Mouse (Mus musculus) liver, adult 2 months (tissue): ENCODE measurements around the gene Gm20388. TPM values are rescaled to one million over a fixed set of nuclear protein-coding genes. Genes with fewer than 3 reads are reported as not detected.

ENCODE experiments used
- DNase-seq: peaks from one replicate; pipeline ENCODE4 v3.0.0-alpha.2; 2011; ENCODE audit warnings: low read depth, low spot score; ENCODE audit errors: extremely low read depth
- H3K27ac ChIP-seq: fragments of 200-500 bp; replicated peaks from 2 replicates; pipeline ENCODE4 v1.5.1; 2012; ENCODE audit warnings: low read depth, mild to moderate bottlenecking, control low read depth, inconsistent platforms, low read length; ENCODE audit not compliant: insufficient read depth
- H3K27me3 ChIP-seq: fragments of 200-500 bp; 2 replicates; pipeline ENCODE4 v1.6.1; 2012; ENCODE audit warnings: mild to moderate bottlenecking, moderate library complexity, low read length, inconsistent platforms; ENCODE audit not compliant: control insufficient read depth, insufficient read depth
- H3K36me3 ChIP-seq: fragments of 200-500 bp; 2 replicates; pipeline ENCODE4 v1.6.1; 2012; ENCODE audit warnings: low read length, inconsistent platforms; ENCODE audit not compliant: control insufficient read depth, insufficient read depth
- H3K4me1 ChIP-seq: fragments of 200-500 bp; 2 replicates; pipeline ENCODE4 v1.6.1; 2011; ENCODE audit warnings: low read length; ENCODE audit not compliant: control insufficient read depth, insufficient read depth
- H3K4me3 ChIP-seq: fragments of 200-500 bp; 2 replicates; pipeline ENCODE4 v1.5.1; 2011; ENCODE audit warnings: low read depth, mild to moderate bottlenecking, control low read depth, low read length, moderate library complexity; ENCODE audit not compliant: insufficient read depth
- H3K79me2 ChIP-seq: fragments of 200-500 bp; 2 replicates; pipeline ENCODE4 v1.6.1; 2012; ENCODE audit warnings: inconsistent platforms, mild to moderate bottlenecking, low read length, moderate library complexity; ENCODE audit not compliant: control insufficient read depth, insufficient read depth
- H3K9ac ChIP-seq: fragments of 200-500 bp; 2 replicates; pipeline ENCODE4 v1.6.1; 2012; ENCODE audit warnings: low read depth, mild to moderate bottlenecking, control low read depth, inconsistent platforms, low read length
- CTCF ChIP-seq: fragments of 200-500 bp; IDR thresholded peaks from 2 replicates; pipeline ENCODE4 v1.5.1; 2011; ENCODE audit warnings: low read depth, low read length, control low read depth
- POLR2A ChIP-seq: fragments of 200-500 bp; IDR thresholded peaks from 2 replicates; pipeline ENCODE4 v1.6.1; 2011; ENCODE audit warnings: low read length, control low read depth; ENCODE audit not compliant: insufficient read depth; ENCODE audit errors: extremely low read depth
- WGBS: fragments of 180-500 bp; shearing (Covaris S2); methylation state at CpG from one replicate; pipeline ENCODE4 v1.1.7; 2018; 5-methylcytosine and 5-hydroxymethylcytosine counted together
- polyA plus RNA-seq: library from polyadenylated mRNA; depleted of rRNA; stranded (reverse); fragments of >200 nt; gene quantifications from 2 replicates; pipeline ENCODE4 v1.2.3, GENCODE M21; 2012
- total RNA-seq: library from RNA; depleted of rRNA; stranded (reverse); fragments of >200 nt; gene quantifications from 2 replicates; pipeline ENCODE4 v1.2.3, GENCODE M21; 2014

Gene Gm20388
- total and polyA plus RNA-seq, 2 experiments = 6.4 to 19.9 TPM

GRCm38 (mm10) chr8:123290679-123291078 is 3380.0 kb downstream of the Gm20388 start:
- Histone ChIP-seq H3K27me3 (no peaks in the 10 kb centered on the region), H3K4me3 (no peak overlapping the region), H3K79me2 (no peaks in the 10 kb centered on the region), H3K27ac (no peak overlapping the region), H3K9ac (no peak overlapping the region), H3K36me3 (no peaks in the 10 kb centered on the region), H3K4me1 (peaks cover 13% of the 10 kb centered on the region)
- 69% methylated on average over 8 of the region's 8 CpGs for WGBS
- no peak for DNase-seq
- TF ChIP-seq POLR2A (no peak), CTCF (no peak)

- WGBS = 22% methylated on average over 8 of the region's 8 CpGs
- H3K27me3 ChIP-seq = no peaks in the 10 kb centered on the region
- peak overlapping the region; percentile 65 for H3K27ac ChIP-seq
- no peaks in the 10 kb centered on the region for H3K79me2 ChIP-seq
- no peaks in the 10 kb centered on the region for H3K36me3 ChIP-seq
- no peak overlapping the region for H3K9ac ChIP-seq
- peaks cover 13% of the 10 kb centered on the region for H3K4me1 ChIP-seq
- TF ChIP-seq POLR2A = 0 out of 2 replicates have a peak, but pooled peaks have one; percentile 20
- TF ChIP-seq CTCF = no peak
- DNase-seq = peak; percentile 97
- no peak overlapping the region for H3K4me3 ChIP-seq
Observed at GRCm38 (mm10) chr8:123291716-123292115, 3381.1 kb downstream of the Gm20388 start.

- no peak for TF ChIP-seq CTCF
- no peak for TF ChIP-seq POLR2A
- no peak overlapping the region for H3K4me3 ChIP-seq
- WGBS = 29% methylated on average over 3 of the region's 3 CpGs
- no peaks in the 10 kb centered on the region for H3K79me2 ChIP-seq
- H3K27me3 ChIP-seq = no peaks in the 10 kb centered on the region
- peak overlapping the region; percentile 88 for H3K27ac ChIP-seq
- DNase-seq = peak; percentile 89
- H3K9ac ChIP-seq = peak overlapping the region; percentile 22; the same call in 1 of the 2 replicates
- H3K4me1 ChIP-seq = peaks cover 13% of the 10 kb centered on the region
- no peaks in the 10 kb centered on the region for H3K36me3 ChIP-seq
Observed at GRCm38 (mm10) chr8:123292281-123292680, 3381.6 kb downstream of the Gm20388 start.

- H3K27ac ChIP-seq = peak overlapping the region; percentile 88
- no peaks in the 10 kb centered on the region for H3K36me3 ChIP-seq
- H3K79me2 ChIP-seq = no peaks in the 10 kb centered on the region
- TF ChIP-seq POLR2A (no peak), CTCF (no peak)
- WGBS = 47% methylated on average over 2 of the region's 2 CpGs
- H3K9ac ChIP-seq = peak overlapping the region; percentile 22; the same call in 1 of the 2 replicates
- H3K4me1 ChIP-seq = peaks cover 13% of the 10 kb centered on the region
- peak; percentile 78 for DNase-seq
- no peaks in the 10 kb centered on the region for H3K27me3 ChIP-seq
- H3K4me3 ChIP-seq = no peak overlapping the region
Observed at GRCm38 (mm10) chr8:123292785-123293184, 3382.1 kb downstream of the Gm20388 start.

- 23% methylated on average over 11 of the region's 11 CpGs for WGBS
Observed at GRCm38 (mm10) chr8:123298301-123298700, 3387.7 kb downstream of the Gm20388 start.

DNA sequence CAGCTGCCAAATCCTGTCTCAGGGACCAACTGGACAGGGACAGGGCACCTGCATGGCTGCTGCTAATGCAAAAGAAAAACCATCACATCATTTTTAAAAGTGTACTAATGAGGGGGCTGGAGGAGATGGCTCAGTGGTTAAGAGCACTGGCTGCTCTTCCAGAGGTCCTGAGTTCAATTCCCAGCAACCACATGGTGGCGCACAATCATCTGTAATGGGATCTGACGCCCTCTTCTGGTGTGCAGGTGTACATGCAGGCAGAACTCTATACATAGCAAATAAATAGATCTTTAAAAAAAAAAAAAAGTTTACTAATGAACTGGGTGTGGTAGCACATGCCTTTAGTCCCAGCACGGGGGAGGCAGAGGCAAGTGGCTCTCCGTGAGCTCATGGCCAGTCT is 3398.1 kb downstream of the Gm20388 start:
- Histone ChIP-seq H3K4me3 (no peak overlapping the region), H3K27ac (no peak overlapping the region), H3K79me2 (no peaks in the 10 kb centered on the region), H3K27me3 (no peaks in the 10 kb centered on the region), H3K36me3 (no peaks in the 10 kb centered on the region), H3K4me1 (no peaks in the 10 kb centered on the region), H3K9ac (no peak overlapping the region)
- DNase-seq = no peak
- no peak for TF ChIP-seq CTCF
- TF ChIP-seq POLR2A = no peak
- 80% methylated on average over 4 of the region's 4 CpGs for WGBS

More at GRCm38 (mm10) chr8:123298301-123298700, 3387.7 kb downstream of the Gm20388 start:
- Histone ChIP-seq H3K79me2 (no peaks in the 10 kb centered on the region), H3K9ac (no peak overlapping the region), H3K36me3 (no peaks in the 10 kb centered on the region), H3K4me3 (no peak overlapping the region), H3K27ac (no peak overlapping the region), H3K27me3 (no peaks in the 10 kb centered on the region), H3K4me1 (no peaks in the 10 kb centered on the region)
- TF ChIP-seq POLR2A = no peak
- TF ChIP-seq CTCF = peak; percentile 49
- DNase-seq = peak; percentile 84
